Comparison of ENCODE assay signal across 11 mouse cellular contexts in the genomic region with DNA sequence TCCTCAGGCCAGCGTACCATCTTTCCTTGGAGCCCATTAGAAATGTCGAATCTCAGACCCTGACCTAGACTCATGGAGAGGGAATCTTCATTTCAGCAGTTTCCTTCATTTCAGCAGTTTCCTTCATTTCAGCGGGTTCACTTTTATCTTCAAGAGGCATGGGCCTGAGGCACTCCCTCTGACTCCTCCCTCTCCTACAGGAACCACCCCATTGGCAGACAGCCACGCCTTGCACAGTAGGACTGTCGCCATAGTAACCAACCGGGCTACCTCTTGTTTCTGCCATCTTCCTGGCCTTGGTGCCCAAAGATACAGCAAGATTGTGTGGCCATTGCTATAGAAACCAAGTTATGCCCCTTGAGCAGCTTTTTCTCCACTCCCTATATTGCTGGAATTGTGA.
DNase-seq lines count a peak whose midpoint lies in the region; ATAC-seq and TF ChIP-seq lines count a peak whose summit lies in the region.
"Had no signal": no experiment of that assay in that cellular context is flagged by ENCODE, and none has a peak within 500 bp of the region (broad histone marks: within the 10 kb centered on the region; RNA-seq: fewer than 3 reads in every experiment).

No protein-coding gene starts in this region.

- 0 out of 2 replicates have a peak, but pooled peaks cover 2% of the 10 kb centered on the region for H3K27me3 ChIP-seq in hindbrain, embryonic 12.5 days
- no peaks in the 10 kb centered on the region for H3K27me3 ChIP-seq in hindbrain, embryonic 10.5 days (ENCODE audit: insufficient read depth, poor library complexity, severe bottlenecking)
- H3K27me3 ChIP-seq in hindbrain, embryonic 15.5 days = no peaks in the 10 kb centered on the region
- H3K27me3 ChIP-seq in midbrain, postnatal 0 days (ENCODE audit: insufficient read depth, low read length) = no peaks in the 10 kb centered on the region
- H3K27me3 ChIP-seq: heart, embryonic 13.5 days; midbrain, embryonic 12.5 days had no signal

- 0 out of 2 replicates have a peak, but pooled peaks cover 4% of the 10 kb centered on the region for H3K4me1 ChIP-seq in hindbrain, embryonic 12.5 days
- H3K4me1 ChIP-seq in hindbrain, embryonic 10.5 days (replicated peaks) = peaks cover 4% of the 10 kb centered on the region; the same call in 1 of the 2 replicates
- H3K4me1 ChIP-seq in hindbrain, embryonic 15.5 days (replicated peaks) = peaks cover 7% of the 10 kb centered on the region
- 0 out of 2 replicates have a peak, but pooled peaks cover 4% of the 10 kb centered on the region for H3K4me1 ChIP-seq in midbrain, postnatal 0 days (ENCODE audit: insufficient read depth, low read length)
- H3K4me1 ChIP-seq: heart, embryonic 13.5 days had no signal

- no peaks in the 10 kb centered on the region for H3K9me3 ChIP-seq in hindbrain, embryonic 12.5 days (replicated peaks)
- no peaks in the 10 kb centered on the region for H3K9me3 ChIP-seq in hindbrain, embryonic 10.5 days
- H3K9me3 ChIP-seq in hindbrain, embryonic 15.5 days = no peaks in the 10 kb centered on the region
- no peaks in the 10 kb centered on the region for H3K9me3 ChIP-seq in midbrain, postnatal 0 days (ENCODE audit: low read length)
- H3K9me3 ChIP-seq: heart, embryonic 13.5 days; midbrain, embryonic 12.5 days had no signal

- no peak overlapping the region for H3K27ac ChIP-seq in hindbrain, embryonic 12.5 days
- H3K27ac ChIP-seq in hindbrain, embryonic 10.5 days = no peak overlapping the region
- H3K27ac ChIP-seq in hindbrain, embryonic 15.5 days (replicated peaks) = no peak overlapping the region
- no peak overlapping the region for H3K27ac ChIP-seq in midbrain, postnatal 0 days (ENCODE audit: low read depth, low read length)
- no peak overlapping the region for H3K27ac ChIP-seq in layer of hippocampus, adult 2 months
- H3K27ac ChIP-seq: heart, embryonic 13.5 days; midbrain, embryonic 12.5 days had no signal

- intact Hi-C loops in heart, postnatal 14 days (cut with DNase I) = no loop called here

- ATAC-seq in hindbrain, embryonic 12.5 days (ENCODE audit: low FRiP score) = peak; percentile 73; the same call in 1 of the 2 replicates
- ATAC-seq in hindbrain, embryonic 15.5 days (ENCODE audit: low FRiP score, low read depth) = peak; percentile 79; the same call in 1 of the 2 replicates
- no peak for ATAC-seq in midbrain, postnatal 0 days (ENCODE audit: low FRiP score)

- no peak overlapping the region for H3K4me2 ChIP-seq in hindbrain, embryonic 12.5 days (replicated peaks)
- no peak overlapping the region for H3K4me2 ChIP-seq in hindbrain, embryonic 15.5 days
- H3K4me2 ChIP-seq in midbrain, postnatal 0 days (ENCODE audit: low read depth, low read length, poor library complexity, severe bottlenecking) = no peak overlapping the region
- H3K4me2 ChIP-seq: heart, embryonic 13.5 days; midbrain, embryonic 12.5 days had no signal

- no peak for TF ChIP-seq CTCF in midbrain, postnatal 0 days (IDR thresholded peaks at IDR 0.05)
- no peak for TF ChIP-seq CTCF in layer of hippocampus, adult 2 months (conservative IDR thresholded peaks at IDR 0.05)

- H3K4me3 ChIP-seq in hindbrain, embryonic 12.5 days = no peak overlapping the region
- no peak overlapping the region for H3K4me3 ChIP-seq in hindbrain, embryonic 10.5 days
- H3K4me3 ChIP-seq in hindbrain, embryonic 15.5 days = no peak overlapping the region
- H3K4me3 ChIP-seq in midbrain, postnatal 0 days (ENCODE audit: low read depth, low read length) = no peak overlapping the region
- H3K4me3 ChIP-seq in layer of hippocampus, adult 2 months = no peak overlapping the region
- H3K4me3 ChIP-seq: heart, embryonic 13.5 days; midbrain, embryonic 12.5 days had no signal

- DNase-seq in hindbrain, embryonic 10.5 days (ENCODE audit: low spot score) = no peak
- DNase-seq in adrenal gland, adult 2 months = peak; percentile 53
- DNase-seq in midbrain, postnatal 0 days (ENCODE audit: low spot score) = peak; percentile 71
- no peak for DNase-seq in thymus, postnatal 25 days
- no peak for DNase-seq in layer of hippocampus, adult 2 months (ENCODE audit: low spot score in 2 of 2)
- DNase-seq in heart, postnatal 14 days = no peak

- 45% methylated on average over 6 of the region's 6 CpGs for WGBS in hindbrain, embryonic 12.5 days
- 45% methylated on average over 6 of the region's 6 CpGs for WGBS in hindbrain, embryonic 10.5 days
- 44% methylated on average over 6 of the region's 6 CpGs for WGBS in hindbrain, embryonic 15.5 days
- WGBS in midbrain, postnatal 0 days = 35% methylated on average over 6 of the region's 6 CpGs

- H3K9ac ChIP-seq in hindbrain, embryonic 12.5 days = no peak overlapping the region
- no peak overlapping the region for H3K9ac ChIP-seq in hindbrain, embryonic 15.5 days
- H3K9ac ChIP-seq in midbrain, postnatal 0 days (replicated peaks; ENCODE audit: low read length, poor library complexity, severe bottlenecking) = no peak overlapping the region
- H3K9ac ChIP-seq: heart, embryonic 13.5 days; midbrain, embryonic 12.5 days had no signal

- no peaks in the 10 kb centered on the region for H3K36me3 ChIP-seq in hindbrain, embryonic 12.5 days
- no peaks in the 10 kb centered on the region for H3K36me3 ChIP-seq in hindbrain, embryonic 10.5 days
- no peaks in the 10 kb centered on the region for H3K36me3 ChIP-seq in hindbrain, embryonic 15.5 days
- no peaks in the 10 kb centered on the region for H3K36me3 ChIP-seq in midbrain, postnatal 0 days (ENCODE audit: insufficient read depth, low read length)
- H3K36me3 ChIP-seq: G1E; heart, embryonic 13.5 days; midbrain, embryonic 12.5 days had no signal

Comparison
In these comparisons a context has a peak if more than half of its experiments do, and no peak if none do; other contexts are left out.
1. DNase-seq: peak in adrenal gland, adult 2 months (single experiment) and midbrain, postnatal 0 days (single experiment); none in hindbrain, embryonic 10.5 days (single experiment), thymus, postnatal 25 days (single experiment), layer of hippocampus, adult 2 months (0 of 2) and heart, postnatal 14 days (0 of 2).